Mouse (Mus musculus) spleen, postnatal 10 days (tissue): ENCODE measurements at regions not wholly inside any gene's neighbourhood (a gene's known extent, or its start where the extent isn't known, plus 50 kb on each side); places are given as distances from the start of the nearest gene placed in this dataset.
"Not testable (repeated sequence)": the region's sequence is repeated elsewhere in the genome, so short reads cannot be mapped to it uniquely, and the experiment has no call there.

Source experiments
- DNase-seq, 2 experiments: peaks; one replicate each; pipeline ENCODE4 v3.0.0; 2021 to 2022; ENCODE audit warnings: low spot score in 2 of 2

DNA sequence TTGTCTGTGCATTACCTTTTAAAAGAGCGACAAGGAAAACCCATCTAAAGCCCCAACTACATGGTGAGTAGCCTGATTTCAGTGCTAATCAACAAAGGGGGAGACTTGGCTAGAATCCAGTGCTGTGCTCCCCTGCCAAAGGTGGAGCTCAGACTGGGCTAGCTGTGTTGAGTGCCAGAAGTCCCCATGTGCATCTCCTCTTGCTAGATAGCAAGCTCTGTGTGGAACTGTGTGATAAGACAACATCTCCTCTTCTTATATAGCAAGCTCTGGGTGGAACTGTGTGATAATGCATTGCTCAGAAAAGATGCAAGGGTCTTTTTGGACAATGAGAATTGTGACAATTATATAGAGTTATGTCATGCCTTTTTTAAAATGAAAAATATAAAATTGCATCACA lies 741.4 kb downstream of the Adam6a start:
- no peak for DNase-seq

DNA sequence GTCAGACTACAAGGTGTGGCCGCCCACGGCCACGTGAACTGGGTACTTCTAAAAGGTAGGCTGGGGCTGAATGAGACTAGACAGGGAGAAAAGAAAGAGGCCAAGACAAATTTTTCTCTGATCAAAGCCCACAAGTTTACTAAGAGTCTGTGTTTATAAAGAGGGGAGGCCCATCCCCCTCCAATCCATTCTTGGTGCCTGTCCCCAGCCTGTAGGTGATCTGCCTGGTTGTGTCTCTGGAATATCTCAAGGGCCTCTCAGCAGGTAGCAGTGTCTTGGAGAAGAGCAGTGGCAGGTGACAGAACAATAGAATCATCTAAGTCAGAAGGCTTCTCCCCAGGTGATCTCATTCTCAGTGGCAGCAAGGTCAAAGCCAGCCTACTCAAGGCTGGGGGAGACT lies 743.3 kb downstream of the Adam6a start:
- DNase-seq = no peak

- DNase-seq = no peak
Measured at GRCm38 (mm10) chr12:114291083-114291482, 747.4 kb downstream of the Adam6a start.

DNA sequence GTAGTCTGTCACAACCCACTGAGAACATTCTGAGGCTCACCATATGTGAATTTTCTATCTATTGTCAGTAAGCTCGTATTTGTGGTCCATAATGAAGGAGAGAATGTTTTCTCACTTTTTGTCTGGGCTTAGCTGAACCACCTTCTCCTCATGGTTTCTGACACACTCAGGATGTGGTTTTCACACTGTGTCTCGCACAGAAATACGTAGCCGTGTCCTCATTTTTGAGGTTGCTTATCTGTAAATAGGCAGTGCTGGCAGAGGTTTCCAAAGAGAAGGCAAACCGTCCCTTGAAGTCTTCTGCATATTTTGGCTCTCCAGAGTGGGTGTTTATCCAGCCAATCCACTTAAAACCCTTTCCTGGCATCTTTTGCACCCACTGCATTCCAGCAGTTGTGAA lies 756.1 kb downstream of the Adam6a start:
- no peak for DNase-seq

- DNase-seq = no peak
Measured at GRCm38 (mm10) chr12:114301728-114302127, 758.0 kb downstream of the Adam6a start.

- peak in 1 of 2 experiments; percentile 31 for DNase-seq
Measured at GRCm38 (mm10) chr12:114332552-114332951, 788.8 kb downstream of the Adam6a start.

GRCm38 (mm10) chr12:114366276-114366675 lies 822.6 kb downstream of the Adam6a start:
- peak in 1 of 2 experiments; percentile 33 for DNase-seq

- DNase-seq = peak; percentile 6 to 33
Measured at GRCm38 (mm10) chr12:114378696-114379350, 835.1 kb downstream of the Adam6a start.

GRCm38 (mm10) chr12:114391447-114391846 lies 847.7 kb downstream of the Adam6a start:
- peak in 1 of 2 experiments; percentile 14 for DNase-seq

- DNase-seq = no peak
Measured at GRCm38 (mm10) chr12:114406206-114406605, 862.5 kb downstream of the Adam6a start.

DNA sequence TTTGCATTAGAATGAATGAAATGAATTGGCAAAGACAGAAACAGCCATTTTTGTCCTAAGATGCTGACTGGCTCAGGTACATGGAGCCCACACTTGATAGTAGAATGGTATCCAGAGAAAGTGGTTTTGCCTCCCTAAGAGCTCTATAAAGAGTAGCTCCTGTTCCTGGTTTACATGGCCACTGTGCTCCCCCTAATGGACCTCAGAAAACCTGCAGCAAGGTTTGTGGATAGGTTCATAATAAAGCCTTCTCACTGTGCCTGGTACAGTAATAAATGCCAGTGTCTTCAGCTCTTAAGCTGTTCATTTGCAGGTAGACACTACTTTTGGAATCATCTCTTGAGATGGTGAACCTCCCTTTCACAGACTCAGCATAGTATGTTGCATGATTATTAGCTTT lies 890.8 kb downstream of the Adam6a start:
- DNase-seq = no peak

DNA sequence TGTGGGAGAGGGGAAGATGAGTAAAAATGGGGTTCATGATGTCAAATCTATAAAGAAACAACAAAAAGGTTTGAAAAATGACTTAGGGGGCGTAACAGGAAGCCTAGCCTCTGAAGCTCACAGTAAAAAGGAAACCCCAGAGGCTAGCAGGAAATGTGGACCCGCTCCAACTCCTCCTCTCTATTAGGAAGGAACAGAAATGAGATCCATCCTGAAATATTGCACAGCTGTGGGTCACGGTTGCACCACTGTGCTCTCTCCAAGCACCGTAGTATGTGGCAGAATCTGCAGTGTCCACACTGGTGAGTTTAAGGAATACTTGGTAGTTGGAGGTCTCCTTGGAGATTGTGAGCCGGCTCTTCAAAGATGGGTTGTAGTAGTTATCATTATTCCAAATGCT lies 918.3 kb downstream of the Adam6a start:
- no peak for DNase-seq

GRCm38 (mm10) chr12:114462566-114462965 lies 918.9 kb downstream of the Adam6a start:
- DNase-seq = no peak

DNA sequence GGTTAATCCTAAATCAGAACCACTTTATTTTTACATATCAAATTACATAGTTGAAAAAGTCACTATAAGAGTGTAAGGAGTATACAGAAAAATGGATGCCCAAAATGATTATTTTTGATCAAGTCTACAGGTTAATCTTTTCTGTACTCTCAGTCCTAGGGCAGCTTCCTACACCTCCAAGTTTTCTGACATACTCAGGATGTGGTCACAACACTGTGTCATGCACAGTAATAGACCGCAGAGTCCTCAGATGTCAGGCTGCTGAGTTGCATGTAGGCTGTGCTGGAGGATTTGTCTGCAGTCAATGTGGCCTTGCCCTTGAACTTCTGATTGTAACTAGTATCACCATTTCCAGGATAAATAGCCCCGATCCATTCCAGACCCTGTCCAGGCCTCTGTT lies 925.1 kb downstream of the Adam6a start:
- DNase-seq = no peak

DNA sequence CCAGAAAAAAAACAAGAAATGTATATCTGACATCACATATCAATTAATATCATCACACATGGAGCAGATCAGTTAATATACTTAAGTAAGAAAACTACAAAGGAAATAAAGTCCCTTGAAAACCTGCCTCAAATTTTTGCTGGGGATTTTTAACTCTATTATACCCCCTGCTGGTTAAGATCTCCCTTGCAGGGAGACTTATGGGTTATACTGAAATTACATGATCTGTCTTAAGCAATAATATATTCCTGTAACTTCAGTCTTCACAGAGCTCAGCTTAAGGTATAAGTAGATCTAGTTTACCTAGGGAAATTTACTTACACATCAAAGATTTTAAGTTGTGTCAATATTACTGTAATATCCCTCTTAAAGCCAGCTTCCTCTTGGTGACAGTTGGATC lies 929.0 kb downstream of the Adam6a start:
- not testable (repeated sequence) for DNase-seq

- peak in 1 of 2 experiments; percentile 22 for DNase-seq
Measured at GRCm38 (mm10) chr12:114478741-114479140, 935.0 kb downstream of the Adam6a start.

GRCm38 (mm10) chr12:114493500-114494031 lies 949.9 kb downstream of the Adam6a start:
- not testable (repeated sequence) for DNase-seq

DNA sequence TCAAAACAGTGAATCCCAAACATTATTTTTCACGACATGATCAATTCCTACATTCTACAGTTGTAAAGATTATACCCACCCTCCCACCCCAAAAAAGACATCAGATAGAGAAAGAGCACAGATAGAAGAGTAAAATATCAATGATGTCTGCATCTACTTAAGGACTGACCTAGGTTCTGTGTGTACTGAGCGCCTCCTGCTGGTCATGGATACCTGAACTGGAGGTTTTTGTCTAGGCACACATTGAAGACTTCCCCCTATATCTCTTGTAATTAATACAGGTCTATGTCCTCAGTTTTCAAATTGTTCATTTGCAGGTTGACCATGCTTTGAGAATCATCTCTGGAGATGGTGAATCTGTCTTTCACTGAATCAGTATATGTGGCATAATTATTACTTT lies 952.0 kb downstream of the Adam6a start:
- peak in 1 of 2 experiments; percentile 55 for DNase-seq

GRCm38 (mm10) chr12:114513143-114513542 lies 969.4 kb downstream of the Adam6a start:
- DNase-seq = no peak

- not testable (repeated sequence) for DNase-seq
Measured at GRCm38 (mm10) chr12:114542094-114542493, 998.4 kb downstream of the Adam6a start.

- not testable (repeated sequence) for DNase-seq
Measured at GRCm38 (mm10) chr12:114544931-114545330, 1001.2 kb downstream of the Adam6a start.

DNA sequence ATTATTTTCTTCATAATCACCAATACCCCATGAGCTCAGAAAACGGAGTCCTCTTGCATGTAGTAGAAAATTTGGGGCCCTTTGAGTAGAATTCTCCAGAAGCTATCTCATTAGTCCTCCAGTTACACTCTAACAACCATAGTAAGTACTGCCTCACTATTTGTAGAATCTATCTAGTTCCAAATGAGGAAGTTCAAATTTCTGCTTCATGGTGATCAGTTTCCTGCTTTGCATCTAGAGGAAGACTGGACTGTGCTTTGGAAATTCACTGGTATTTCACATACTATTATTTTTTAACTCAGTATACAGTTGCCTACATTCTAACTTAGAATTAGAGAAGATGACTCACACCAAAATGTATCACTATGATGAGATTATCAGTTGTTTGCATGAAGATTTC lies 1018.7 kb downstream of the Adam6a start:
- no peak for DNase-seq

DNA sequence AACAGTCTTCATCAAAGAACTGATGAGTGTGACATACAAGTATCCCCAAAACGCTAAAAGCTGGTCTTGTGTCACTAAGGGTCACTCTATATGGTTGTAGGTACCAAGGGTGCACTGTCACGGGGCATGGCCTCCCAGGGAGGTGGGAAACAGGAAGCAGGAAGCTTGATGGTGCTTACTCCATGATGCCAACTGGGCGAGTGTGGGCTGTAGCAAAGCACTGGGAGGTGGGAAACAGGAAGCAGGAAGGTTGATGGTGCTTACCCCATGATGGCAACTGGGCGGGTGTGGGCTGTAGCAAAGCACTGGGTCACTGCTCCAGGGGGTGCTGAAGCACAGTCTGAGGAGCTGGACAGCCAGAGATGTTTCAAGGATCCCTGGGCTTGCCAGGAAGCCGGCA lies 1019.3 kb downstream of the Adam6a start:
- no peak for DNase-seq

GRCm38 (mm10) chr12:114563683-114564082 lies 1020.0 kb downstream of the Adam6a start:
- no peak for DNase-seq
